Mouse (Mus musculus) forebrain, embryonic 15.5 days (tissue): ENCODE measurements around the gene Inpp5a. TPM values are rescaled to one million over a fixed set of nuclear protein-coding genes. Genes with fewer than 3 reads are reported as not detected.
"Not testable (repeated sequence)": the region's sequence is repeated elsewhere in the genome, so short reads cannot be mapped to it uniquely, and the experiment has no call there.

ENCODE experiments used
- ATAC-seq: fragments of 200-750 bp; cut with Nextera tagmentation; replicated peaks from 2 replicates; pipeline ENCODE4 v1.8.0; 2017; ENCODE audit warnings: mild to moderate bottlenecking, moderate TSS enrichment, moderate library complexity
- H3K27ac ChIP-seq: fragments of 300-500 bp; sonication (generic); replicated peaks from 2 replicates; pipeline ENCODE4 v1.5.1; 2015; ENCODE audit warnings: mild to moderate bottlenecking, inconsistent platforms
- H3K27me3 ChIP-seq: fragments of 300-500 bp; sonication (generic); 2 replicates; pipeline ENCODE4 v1.6.1; 2015; ENCODE audit warnings: inconsistent platforms
- H3K36me3 ChIP-seq: fragments of 300-500 bp; sonication (generic); 2 replicates; pipeline ENCODE4 v1.6.1; 2015; ENCODE audit warnings: mild to moderate bottlenecking, inconsistent platforms
- H3K4me1 ChIP-seq: fragments of 300-500 bp; sonication (generic); 2 replicates; pipeline ENCODE4 v1.6.1; 2015; ENCODE audit warnings: inconsistent platforms
- H3K4me2 ChIP-seq: fragments of 300-500 bp; sonication (generic); replicated peaks from 2 replicates; pipeline ENCODE4 v1.6.1; 2015; ENCODE audit warnings: mild to moderate bottlenecking, inconsistent platforms
- H3K4me3 ChIP-seq: fragments of 300-500 bp; sonication (generic); 2 replicates; pipeline ENCODE4 v1.5.1; 2015; ENCODE audit warnings: mild to moderate bottlenecking, inconsistent platforms
- H3K9ac ChIP-seq: fragments of 300-500 bp; sonication (generic); replicated peaks from 2 replicates; pipeline ENCODE4 v1.6.1; 2015; ENCODE audit warnings: mild to moderate bottlenecking, inconsistent platforms
- H3K9me3 ChIP-seq: fragments of 300-500 bp; sonication (generic); 2 replicates; pipeline ENCODE4 v1.6.1; 2016; ENCODE audit warnings: inconsistent platforms
- WGBS: fragments of 180-500 bp; shearing (Covaris S2); methylation state at CpG from one replicate; pipeline ENCODE4 v1.1.7; 2015; ENCODE audit warnings: mixed read lengths; 5-methylcytosine and 5-hydroxymethylcytosine counted together
- polyA plus RNA-seq: library from polyadenylated mRNA; unstranded; fragments of >200 nt; fragmentation: Nextera tagmentation; extraction: Ambion mirVana; gene quantifications from 2 replicates; pipeline ENCODE4 v1.2.1, GENCODE M21; 2015

Inpp5a gene
- polyA plus RNA-seq, 1 experiment from 2014 or later: 12.7 TPM

GRCm38 (mm10) chr7:139412223-139412950, 23.5 kb downstream of the Inpp5a start:
- H3K9ac ChIP-seq: no peak overlapping the region
- H3K4me1 ChIP-seq: peaks cover 9% of the 10 kb centered on the region; the same call in 1 of the 2 replicates
- H3K27ac ChIP-seq: no peak overlapping the region
- no peak overlapping the region for H3K4me2 ChIP-seq
- no peak overlapping the region for H3K4me3 ChIP-seq
- 50% methylated on average over 8 of the region's 8 CpGs for WGBS
- H3K9me3 ChIP-seq: no peaks in the 10 kb centered on the region
- ATAC-seq: no peak
- H3K36me3 ChIP-seq: no peaks in the 10 kb centered on the region
- no peaks in the 10 kb centered on the region for H3K27me3 ChIP-seq

- no peaks in the 10 kb centered on the region for H3K27me3 ChIP-seq
- H3K9me3 ChIP-seq: no peaks in the 10 kb centered on the region
- ATAC-seq: no peak
- no peaks in the 10 kb centered on the region for H3K36me3 ChIP-seq
- H3K27ac ChIP-seq: no peak overlapping the region
- no peak overlapping the region for H3K9ac ChIP-seq
- 89% methylated on average over 3 of the region's 3 CpGs for WGBS
- peaks cover 9% of the 10 kb centered on the region; the same call in 1 of the 2 replicates for H3K4me1 ChIP-seq
- no peak overlapping the region for H3K4me2 ChIP-seq
- H3K4me3 ChIP-seq: no peak overlapping the region
These were observed 24.5 kb downstream of the Inpp5a start for GRCm38 (mm10) chr7:139413400-139413799.

- H3K36me3 ChIP-seq: no peaks in the 10 kb centered on the region
- no peaks in the 10 kb centered on the region for H3K27me3 ChIP-seq
- ATAC-seq: no peak
- H3K9me3 ChIP-seq: no peaks in the 10 kb centered on the region
- no peak overlapping the region for H3K4me3 ChIP-seq
- peaks cover 15% of the 10 kb centered on the region; the same call in 1 of the 2 replicates for H3K4me1 ChIP-seq
- H3K4me2 ChIP-seq: no peak overlapping the region
- H3K9ac ChIP-seq: no peak overlapping the region
- no peak overlapping the region for H3K27ac ChIP-seq
These were observed 26.8 kb downstream of the Inpp5a start for GRCm38 (mm10) chr7:139415616-139416225.

GRCm38 (mm10) chr7:139418371-139418770, 29.5 kb downstream of the Inpp5a start:
- Histone ChIP-seq H3K4me1 (peaks cover 11% of the 10 kb centered on the region; the same call in 1 of the 2 replicates), H3K9ac (no peak overlapping the region), H3K4me3 (no peak overlapping the region), H3K27me3 (no peaks in the 10 kb centered on the region), H3K4me2 (no peak overlapping the region), H3K27ac (no peak overlapping the region), H3K36me3 (no peaks in the 10 kb centered on the region), H3K9me3 (no peaks in the 10 kb centered on the region)
- WGBS: 86% methylated on average over 1 of the region's 1 CpGs
- no peak for ATAC-seq

GRCm38 (mm10) chr7:139422827-139423226, 33.9 kb downstream of the Inpp5a start:
- H3K9me3 ChIP-seq: no peaks in the 10 kb centered on the region
- H3K9ac ChIP-seq: no peak overlapping the region
- peaks cover 6% of the 10 kb centered on the region; the same call in 1 of the 2 replicates for H3K4me1 ChIP-seq
- ATAC-seq: no peak
- no peak overlapping the region for H3K27ac ChIP-seq
- no peak overlapping the region for H3K4me2 ChIP-seq
- no peak overlapping the region for H3K4me3 ChIP-seq
- no peaks in the 10 kb centered on the region for H3K36me3 ChIP-seq
- H3K27me3 ChIP-seq: no peaks in the 10 kb centered on the region
- WGBS: 92% methylated on average over 6 of the region's 6 CpGs

GRCm38 (mm10) chr7:139434095-139434830, 45.4 kb downstream of the Inpp5a start:
- WGBS: 91% methylated on average over 5 of the region's 5 CpGs
- Histone ChIP-seq H3K9ac (no peak overlapping the region), H3K36me3 (no peaks in the 10 kb centered on the region), H3K4me1 (peaks cover 6% of the 10 kb centered on the region; the same call in 1 of the 2 replicates), H3K9me3 (no peaks in the 10 kb centered on the region), H3K27ac (no peak overlapping the region), H3K27me3 (no peaks in the 10 kb centered on the region), H3K4me2 (no peak overlapping the region), H3K4me3 (no peak overlapping the region)
- no peak for ATAC-seq

- H3K4me3 ChIP-seq, H3K9me3 ChIP-seq, ATAC-seq, H3K36me3 ChIP-seq, H3K4me1 ChIP-seq, H3K27me3 ChIP-seq, H3K9ac ChIP-seq, H3K27ac ChIP-seq, H3K4me2 ChIP-seq: not testable (repeated sequence)
- WGBS: 93% methylated on average over 2 of the region's 2 CpGs
These were observed 46.0 kb downstream of the Inpp5a start for GRCm38 (mm10) chr7:139434931-139435330.

- Histone ChIP-seq H3K27me3 (no peaks in the 10 kb centered on the region), H3K9ac (no peak overlapping the region), H3K4me3 (no peak overlapping the region), H3K27ac (no peak overlapping the region), H3K9me3 (no peaks in the 10 kb centered on the region), H3K4me1 (peaks cover 6% of the 10 kb centered on the region; the same call in 1 of the 2 replicates), H3K36me3 (no peaks in the 10 kb centered on the region), H3K4me2 (no peak overlapping the region)
- no peak for ATAC-seq
These were observed 46.8 kb downstream of the Inpp5a start for GRCm38 (mm10) chr7:139435749-139436148.

- H3K4me3 ChIP-seq: no peak overlapping the region
- peaks cover 6% of the 10 kb centered on the region; the same call in 1 of the 2 replicates for H3K4me1 ChIP-seq
- H3K9ac ChIP-seq: no peak overlapping the region
- no peak overlapping the region for H3K4me2 ChIP-seq
- H3K27ac ChIP-seq: no peak overlapping the region
- no peaks in the 10 kb centered on the region for H3K36me3 ChIP-seq
- 88% methylated on average over 7 of the region's 7 CpGs for whole genome bisulfite sequencing
- no peak for ATAC-seq
- no peaks in the 10 kb centered on the region for H3K27me3 ChIP-seq
- no peaks in the 10 kb centered on the region for H3K9me3 ChIP-seq
These were observed 48.0 kb downstream of the Inpp5a start for GRCm38 (mm10) chr7:139436951-139437350.

GRCm38 (mm10) chr7:139437471-139437870, 48.6 kb downstream of the Inpp5a start:
- Histone ChIP-seq H3K4me2 (no peak overlapping the region), H3K36me3 (no peaks in the 10 kb centered on the region), H3K27ac (no peak overlapping the region), H3K9me3 (no peaks in the 10 kb centered on the region), H3K27me3 (no peaks in the 10 kb centered on the region), H3K4me1 (peaks cover 6% of the 10 kb centered on the region; the same call in 1 of the 2 replicates), H3K9ac (no peak overlapping the region), H3K4me3 (no peak overlapping the region)
- 71% methylated on average over 5 of the region's 5 CpGs for WGBS
- ATAC-seq: no peak

GRCm38 (mm10) chr7:139437926-139438600, 49.2 kb downstream of the Inpp5a start:
- Histone ChIP-seq H3K36me3 (no peaks in the 10 kb centered on the region), H3K9ac (no peak overlapping the region), H3K4me2 (no peak overlapping the region), H3K4me3 (no peak overlapping the region), H3K9me3 (no peaks in the 10 kb centered on the region), H3K4me1 (peaks cover 6% of the 10 kb centered on the region; the same call in 1 of the 2 replicates), H3K27me3 (no peaks in the 10 kb centered on the region), H3K27ac (no peak overlapping the region)
- 58% methylated on average over 9 of the region's 9 CpGs for WGBS
- no peak for ATAC-seq

- no peak overlapping the region for H3K4me3 ChIP-seq
- peaks cover 6% of the 10 kb centered on the region; the same call in 1 of the 2 replicates for H3K4me1 ChIP-seq
- H3K27me3 ChIP-seq: no peaks in the 10 kb centered on the region
- WGBS: 81% methylated on average over 4 of the region's 4 CpGs
- H3K27ac ChIP-seq: no peak overlapping the region
- H3K4me2 ChIP-seq: no peak overlapping the region
- H3K9me3 ChIP-seq: no peaks in the 10 kb centered on the region
- ATAC-seq: no peak
- no peak overlapping the region for H3K9ac ChIP-seq
- no peaks in the 10 kb centered on the region for H3K36me3 ChIP-seq
These were observed 49.7 kb downstream of the Inpp5a start for GRCm38 (mm10) chr7:139438601-139438945.
